Mouse (Mus musculus): ENCODE results near the gene Ppp1r13l. TPM values are rescaled to one million over a fixed set of nuclear protein-coding genes. Genes with fewer than 3 reads are reported as not detected.

Ppp1r13l gene
- polyA plus RNA-seq (2015; fragmentation: Nextera tagmentation; extraction: Ambion mirVana) = 1.4 and 2.4 TPM in 2 replicates

GRCm38 (mm10) chr7:19359299-19359891, at the start of gene Ppp1r13l, which contains the start of gene Cd3eap:
Gene Ppp1r13l, plus strand, starts transcription at chr7:19359749.
Gene Cd3eap, minus strand, starts transcription at chr7:19359483.

DNA sequence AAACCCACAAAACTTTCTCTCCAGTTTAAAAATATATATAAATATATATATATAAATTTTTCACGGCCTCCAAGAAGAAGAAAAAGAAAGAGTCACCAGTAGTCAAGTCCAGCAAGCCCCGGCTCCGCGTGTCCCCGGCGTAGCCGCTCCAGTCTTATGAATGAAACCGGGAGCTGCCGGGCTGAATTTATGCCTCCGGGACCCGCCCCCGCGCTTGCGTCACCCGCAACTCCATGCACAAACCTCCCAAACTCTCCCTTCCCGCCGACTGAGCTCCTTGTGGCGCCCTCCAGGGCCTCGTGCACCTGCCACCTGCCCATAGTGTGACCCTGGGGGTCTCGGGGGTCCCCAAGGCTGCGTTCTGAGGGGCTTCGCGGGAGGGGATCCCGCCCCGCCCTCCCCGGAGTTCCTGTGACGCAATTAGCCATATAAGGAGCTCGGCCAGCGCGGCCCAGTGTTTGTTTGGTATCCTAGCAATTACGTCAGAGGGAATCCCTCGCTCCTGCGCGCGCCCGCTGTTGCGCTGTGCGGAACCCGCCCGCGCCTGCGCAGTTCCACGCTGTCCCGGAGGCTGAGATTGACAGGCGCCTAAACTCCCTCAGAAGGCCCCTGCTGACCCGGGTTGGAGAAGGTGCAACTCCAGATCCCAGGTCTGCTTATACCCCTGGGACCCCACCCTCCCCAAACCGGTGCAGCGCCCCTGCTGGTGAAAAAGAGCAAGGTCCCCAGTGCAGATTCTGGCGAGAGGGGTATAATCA, 49.5 kb upstream of the Ppp1r13l start, which contains the start of gene Fosb:
TSS of gene Fosb (minus strand) at position 168 of the 758 bp plus-strand sequence.

DNA sequence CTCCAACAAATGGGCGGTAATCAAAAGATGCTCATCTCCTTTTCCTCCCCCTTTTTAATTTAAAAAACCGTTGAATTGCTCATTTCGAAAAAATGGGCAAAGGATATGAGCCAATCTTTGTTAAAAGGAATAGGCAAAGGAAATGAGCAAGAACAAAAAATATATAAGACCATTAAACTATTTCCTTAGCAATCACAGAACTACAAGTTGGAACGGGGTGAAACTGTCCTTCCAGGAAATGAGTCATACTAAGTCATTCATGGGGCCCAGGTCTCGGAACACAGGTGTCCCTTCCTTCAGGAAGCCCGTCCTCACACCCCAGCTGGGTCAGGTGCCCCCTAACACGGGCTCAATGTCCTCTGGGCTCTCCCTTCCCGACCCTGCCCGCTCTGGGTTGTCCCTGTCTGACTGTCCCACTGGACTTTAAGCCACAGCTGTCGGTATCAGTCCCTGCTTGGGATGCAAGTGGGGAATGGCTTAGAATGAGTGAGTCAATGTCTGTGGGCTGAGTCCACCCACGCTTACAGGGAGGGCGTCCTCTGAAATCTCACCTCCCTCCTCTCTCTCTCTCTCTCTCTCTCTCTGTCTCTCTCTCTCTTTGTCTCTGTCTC, 15.2 kb upstream of the Ppp1r13l start, which contains the start of gene Ercc1:
TSS of gene Ercc1 (plus strand) at position 542 of the 611 bp plus-strand sequence.

DNA sequence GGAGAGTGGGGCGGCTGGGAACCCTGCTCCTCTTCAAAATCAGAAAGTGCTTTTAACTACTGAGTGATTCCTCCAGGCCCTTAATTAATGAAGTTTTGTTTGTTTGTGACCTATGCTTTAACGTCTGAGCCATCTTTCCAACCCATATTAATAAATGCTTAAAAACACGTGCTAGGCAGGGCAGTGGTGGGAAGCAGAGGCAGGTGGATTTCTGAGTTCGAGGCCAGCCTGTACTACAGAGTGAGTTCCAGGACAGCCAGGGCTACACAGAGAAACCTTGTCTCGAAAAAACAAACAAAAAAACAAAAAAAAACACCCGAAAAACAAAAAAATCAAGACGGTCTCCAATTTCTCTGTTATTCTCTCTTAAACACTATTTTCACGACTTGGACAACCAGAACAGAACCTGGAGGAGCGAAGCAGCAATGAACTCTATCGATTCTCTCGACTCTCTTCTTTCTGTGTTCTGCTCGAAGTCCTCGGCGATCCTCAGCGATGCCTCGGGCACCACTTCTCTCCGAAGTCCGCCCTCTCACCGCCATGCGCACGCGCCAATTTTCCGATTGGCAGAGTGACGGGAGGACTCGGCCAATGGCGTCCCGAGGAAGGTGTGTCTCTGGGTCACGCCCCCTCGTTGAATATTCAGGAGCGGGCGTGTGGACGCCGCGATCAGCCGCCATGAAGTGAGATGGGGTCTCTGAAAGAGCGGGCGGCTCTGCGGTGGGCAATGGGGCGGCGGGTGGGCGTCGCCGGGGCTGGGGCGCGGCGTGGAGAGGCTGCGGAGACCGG, 22.0 kb downstream of the Ppp1r13l start, which contains the start of gene Ercc2:
TSS of gene Ercc2 (plus strand) at position 634 of the 789 bp plus-strand sequence.

DNA sequence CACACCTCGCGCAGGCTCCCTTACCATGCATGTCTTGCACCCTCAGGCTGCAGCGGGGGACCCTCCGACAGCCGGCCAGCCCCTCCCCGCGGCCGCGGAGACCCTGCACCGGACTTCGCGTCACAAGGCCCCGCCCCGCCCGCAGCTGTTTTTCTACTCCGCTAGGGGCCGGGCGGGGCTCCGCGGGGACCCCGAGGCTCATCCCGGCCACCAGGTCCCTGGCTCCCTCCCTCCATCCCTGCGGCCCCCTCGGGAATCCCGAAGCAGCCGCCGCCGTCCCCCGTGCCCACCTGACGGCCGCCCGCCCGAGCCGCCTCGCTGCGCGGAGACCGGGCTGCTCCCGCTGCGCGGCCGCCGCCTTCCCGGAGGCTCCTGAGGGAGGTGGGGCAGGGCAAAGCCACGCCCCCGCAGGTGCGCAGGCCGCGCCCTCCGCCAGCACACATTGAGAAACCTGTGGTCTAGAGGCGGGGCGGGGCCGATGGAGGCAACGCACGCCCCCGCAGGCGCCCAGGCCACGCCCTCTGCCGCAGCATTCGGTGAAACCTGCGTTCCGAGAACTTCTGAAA, 44.3 kb downstream of the Ppp1r13l start, which contains the start of gene Klc3:
TSS of gene Klc3 (minus strand) at position 374 of the 566 bp plus-strand sequence.

GRCm38 (mm10) chr7:19404476-19404875, 44.9 kb downstream of the Ppp1r13l start, which contains the start of gene Ckm:
Gene Ckm, plus strand, starts transcription at chr7:19404776.

MicroRNAs within 50 kb of the gene (microRNA counts, 519-probe panel; counts per million panel counts)
- microRNA mmu-miR-343 = 296 counts per million, percentile 58 among the panel's probes with 10 or more counts

Small RNAs within 50 kb of the gene (microRNA-seq; reads per million reads assigned to microRNA genes)
- gene Mir343 = 0 reads per million in 2 experiments

Other genes starting within 250 kb of the Ppp1r13l start
- 0.30 and 0.65 TPM in 2 replicates for gene Gm4969, start 241.4 kb upstream of the Ppp1r13l start, polyA plus RNA-seq (2015; fragmentation: Nextera tagmentation; extraction: Ambion mirVana)
- 5.7 and 6.0 TPM in 2 replicates for gene Fbxo46, start 239.9 kb upstream of the Ppp1r13l start, polyA plus RNA-seq (2015; fragmentation: Nextera tagmentation; extraction: Ambion mirVana)
- gene Qpctl, start 210.5 kb upstream of the Ppp1r13l start, polyA plus RNA-seq (2015; fragmentation: Nextera tagmentation; extraction: Ambion mirVana) = 7.6 and 8.3 TPM in 2 replicates
- 73.1 and 81.1 TPM in 2 replicates for gene Snrpd2, start 210.0 kb upstream of the Ppp1r13l start, polyA plus RNA-seq (2015; fragmentation: Nextera tagmentation; extraction: Ambion mirVana)
- 0.15 and 0.72 TPM in 2 replicates for gene Gipr, start 193.6 kb upstream of the Ppp1r13l start, polyA plus RNA-seq (2015; fragmentation: Nextera tagmentation; extraction: Ambion mirVana)
- gene Eml2, start 183.3 kb upstream of the Ppp1r13l start, polyA plus RNA-seq (2015; fragmentation: Nextera tagmentation; extraction: Ambion mirVana) = 4.9 and 5.0 TPM in 2 replicates
- gene Gpr4, start 147.2 kb upstream of the Ppp1r13l start, polyA plus RNA-seq (2015; fragmentation: Nextera tagmentation; extraction: Ambion mirVana) = 1.3 TPM in 2 replicates
- 22.8 and 24.1 TPM in 2 replicates for gene Opa3, start 131.4 kb upstream of the Ppp1r13l start, polyA plus RNA-seq (2015; fragmentation: Nextera tagmentation; extraction: Ambion mirVana)
- 41.2 and 52.3 TPM in 2 replicates for gene Vasp, start 87.9 kb upstream of the Ppp1r13l start, polyA plus RNA-seq (2015; fragmentation: Nextera tagmentation; extraction: Ambion mirVana)
- gene Ppm1n, start 79.7 kb upstream of the Ppp1r13l start, polyA plus RNA-seq (2015; fragmentation: Nextera tagmentation; extraction: Ambion mirVana) = 0.11 TPM in 1 of 2 replicates, not detected in the other
- 408 and 509 TPM in 2 replicates for gene Rtn2, start 77.1 kb upstream of the Ppp1r13l start, polyA plus RNA-seq (2015; fragmentation: Nextera tagmentation; extraction: Ambion mirVana)
- 0.23 and 0.84 TPM in 2 replicates for gene Fosb, start 49.7 kb upstream of the Ppp1r13l start, polyA plus RNA-seq (2015; fragmentation: Nextera tagmentation; extraction: Ambion mirVana)
- 37.1 and 45.7 TPM in 2 replicates for gene Ercc1, start 15.0 kb upstream of the Ppp1r13l start, polyA plus RNA-seq (2015; fragmentation: Nextera tagmentation; extraction: Ambion mirVana)
- gene Cd3eap, start 266 bp upstream of the Ppp1r13l start, polyA plus RNA-seq (2015; fragmentation: Nextera tagmentation; extraction: Ambion mirVana) = 13.9 TPM in 2 replicates
- 5.0 and 5.1 TPM in 2 replicates for gene Ercc2, start 22.3 kb downstream of the Ppp1r13l start, polyA plus RNA-seq (2015; fragmentation: Nextera tagmentation; extraction: Ambion mirVana)
- 0.12 and 1.7 TPM in 2 replicates for gene Klc3, start 44.4 kb downstream of the Ppp1r13l start, polyA plus RNA-seq (2015; fragmentation: Nextera tagmentation; extraction: Ambion mirVana)
- 17,276 and 19,625 TPM in 2 replicates for gene Ckm, start 45.0 kb downstream of the Ppp1r13l start, polyA plus RNA-seq (2015; fragmentation: Nextera tagmentation; extraction: Ambion mirVana)
- 3.4 and 4.4 TPM in 2 replicates for gene Mark4, start 99.1 kb downstream of the Ppp1r13l start, polyA plus RNA-seq (2015; fragmentation: Nextera tagmentation; extraction: Ambion mirVana)
- 0.21 and 0.37 TPM in 2 replicates for gene Exoc3l2, start 103.6 kb downstream of the Ppp1r13l start, polyA plus RNA-seq (2015; fragmentation: Nextera tagmentation; extraction: Ambion mirVana)
- gene Bloc1s3, start 148.6 kb downstream of the Ppp1r13l start, polyA plus RNA-seq (2015; fragmentation: Nextera tagmentation; extraction: Ambion mirVana) = 1.1 and 1.6 TPM in 2 replicates
- 50.0 and 57.3 TPM in 2 replicates for gene Trappc6a, start 148.6 kb downstream of the Ppp1r13l start, polyA plus RNA-seq (2015; fragmentation: Nextera tagmentation; extraction: Ambion mirVana)
- gene Nkpd1, start 158.1 kb downstream of the Ppp1r13l start, polyA plus RNA-seq (2015; fragmentation: Nextera tagmentation; extraction: Ambion mirVana) = 0.74 TPM in 1 of 2 replicates, not detected in the other
- gene Ppp1r37, start 203.3 kb downstream of the Ppp1r13l start, polyA plus RNA-seq (2015; fragmentation: Nextera tagmentation; extraction: Ambion mirVana) = 15.1 and 17.8 TPM in 2 replicates
- 0.13 and 0.15 TPM in 2 replicates for gene Zfp296, start 217.5 kb downstream of the Ppp1r13l start, polyA plus RNA-seq (2015; fragmentation: Nextera tagmentation; extraction: Ambion mirVana)
- 95.5 and 105 TPM in 2 replicates for gene Gemin7, start 217.8 kb downstream of the Ppp1r13l start, polyA plus RNA-seq (2015; fragmentation: Nextera tagmentation; extraction: Ambion mirVana)
- gene Clasrp, start 244.7 kb downstream of the Ppp1r13l start, polyA plus RNA-seq (2015; fragmentation: Nextera tagmentation; extraction: Ambion mirVana) = 18.3 and 20.7 TPM in 2 replicates

All from skeletal muscle tissue, postnatal 0 days (tissue).